Mouse (Mus musculus): ENCODE data around the gene Epor. TPM values are rescaled to one million over a fixed set of nuclear protein-coding genes. Genes with fewer than 3 reads are reported as not detected.

Epor gene
- polyA plus RNA-seq, 1 experiment from 2014 or later, result 9.6 TPM

GRCm38 (mm10) chr9:21929208-21929607, 34.1 kb downstream of the Epor start:
- H3K9me3 ChIP-seq, result no peaks in the 10 kb centered on the region
- peaks cover 16% of the 10 kb centered on the region; the same call in 1 of the 2 replicates for H3K27me3 ChIP-seq (ENCODE audit: insufficient read depth, poor library complexity, severe bottlenecking)
- H3K36me3 ChIP-seq, result peaks cover 10% of the 10 kb centered on the region
- H3K4me3 ChIP-seq, result no peak overlapping the region
- 86% methylated on average over 3 of the region's 3 CpGs for WGBS
- H3K27ac ChIP-seq, result no peak overlapping the region
- H3K4me1 ChIP-seq (replicated peaks), result peaks cover 20% of the 10 kb centered on the region
- no peak for DNase-seq (ENCODE audit: low spot score)

- peaks cover 15% of the 10 kb centered on the region for H3K36me3 ChIP-seq
- under 1% methylated on average over 28 of the region's 28 CpGs for WGBS
- peak within 1 kb of the TSS; percentile 84 for H3K27ac ChIP-seq
- H3K27me3 ChIP-seq (ENCODE audit: insufficient read depth, poor library complexity, severe bottlenecking), result no peaks in the 10 kb centered on the region
- H3K4me3 ChIP-seq, result peak within 1 kb of the TSS; percentile 64
- H3K4me1 ChIP-seq (replicated peaks), result peaks cover 16% of the 10 kb centered on the region
- H3K9me3 ChIP-seq, result no peaks in the 10 kb centered on the region
- peak; percentile 96 for DNase-seq (ENCODE audit: low spot score)
Measured at GRCm38 (mm10) chr9:21927208-21927753, 36.0 kb downstream of the Epor start, which contains the start of the genes Ccdc159 and Tmem205. Ccdc159 (plus strand) TSS chr9:21927471. Tmem205 (minus strand) TSS chr9:21927556.

DNA sequence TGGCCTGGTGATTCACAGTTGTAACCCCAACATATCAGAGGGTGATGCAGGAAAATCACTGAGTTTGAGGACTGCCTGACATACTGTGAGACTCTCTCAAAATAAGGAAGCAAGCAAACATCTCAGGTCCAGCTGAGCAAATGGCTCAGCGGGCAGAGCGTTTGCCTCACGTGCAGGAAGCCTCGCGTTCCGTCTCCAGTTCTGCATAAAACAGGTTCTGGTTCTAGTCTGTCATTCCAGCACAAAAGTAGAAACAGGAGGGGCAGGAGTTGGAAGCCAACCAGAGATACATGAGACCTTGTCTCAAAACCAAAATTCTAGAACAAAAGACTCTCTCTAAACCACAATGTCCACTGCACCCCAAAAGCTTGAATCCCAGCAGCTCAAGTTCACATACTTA, 36.5 kb downstream of the Epor start:
- H3K27ac ChIP-seq, result peak overlapping the region; percentile 84

GRCm38 (mm10) chr9:21926155-21926554, 37.2 kb downstream of the Epor start:
- Histone ChIP-seq H3K9me3 (no peaks in the 10 kb centered on the region), H3K27ac (no peak overlapping the region), H3K36me3 (peaks cover 19% of the 10 kb centered on the region), H3K4me1 (replicated peaks) (peaks cover 16% of the 10 kb centered on the region), H3K27me3 (ENCODE audit: insufficient read depth, poor library complexity, severe bottlenecking) (no peaks in the 10 kb centered on the region), H3K4me3 (peak overlapping the region; percentile 64)
- 84% methylated on average over 6 of the region's 6 CpGs for WGBS
- no peak for DNase-seq (ENCODE audit: low spot score)

More for the DNA sequence above, 36.5 kb downstream of the Epor start:
- Histone ChIP-seq H3K4me1 (replicated peaks) (peaks cover 16% of the 10 kb centered on the region), H3K27me3 (ENCODE audit: insufficient read depth, poor library complexity, severe bottlenecking) (no peaks in the 10 kb centered on the region), H3K4me3 (peak overlapping the region; percentile 64), H3K36me3 (peaks cover 17% of the 10 kb centered on the region), H3K9me3 (no peaks in the 10 kb centered on the region)
- DNase-seq (ENCODE audit: low spot score), result peak; percentile 29
- 6% methylated on average over 6 of the region's 6 CpGs for WGBS

GRCm38 (mm10) chr9:21925506-21925905, 37.8 kb downstream of the Epor start:
- H3K4me1 ChIP-seq (replicated peaks), result peaks cover 16% of the 10 kb centered on the region
- H3K9me3 ChIP-seq, result no peaks in the 10 kb centered on the region
- H3K4me3 ChIP-seq, result no peak overlapping the region
- H3K27me3 ChIP-seq (ENCODE audit: insufficient read depth, poor library complexity, severe bottlenecking), result no peaks in the 10 kb centered on the region
- 96% methylated on average over 1 of the region's 1 CpGs for WGBS
- H3K36me3 ChIP-seq, result peaks cover 19% of the 10 kb centered on the region
- H3K27ac ChIP-seq, result no peak overlapping the region
- DNase-seq (ENCODE audit: low spot score), result no peak

DNA sequence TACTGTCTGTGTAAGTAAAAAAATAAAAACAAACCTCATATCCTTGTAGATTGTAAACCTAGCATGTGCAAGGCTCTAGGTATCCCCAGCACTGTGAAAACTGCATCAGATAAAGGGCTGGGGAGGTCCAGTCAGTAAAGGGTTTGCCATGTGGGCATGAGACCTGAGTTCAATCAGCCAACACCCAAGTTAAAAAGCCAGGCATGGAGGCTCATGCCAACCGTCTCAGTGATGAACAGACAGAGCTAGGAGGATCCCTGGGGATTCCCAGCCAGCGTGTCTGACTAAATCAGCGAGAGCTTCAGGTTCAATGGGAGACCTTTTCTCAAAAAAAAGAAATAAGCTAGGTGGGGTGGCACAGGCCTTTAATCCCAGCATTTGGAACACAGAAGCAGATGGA, 38.3 kb downstream of the Epor start:
- DNase-seq (ENCODE audit: low spot score), result no peak
- 89% methylated on average over 3 of the region's 3 CpGs for WGBS
- H3K4me3 ChIP-seq, result no peak overlapping the region
- peaks cover 19% of the 10 kb centered on the region for H3K36me3 ChIP-seq
- H3K4me1 ChIP-seq (replicated peaks), result peaks cover 16% of the 10 kb centered on the region
- no peaks in the 10 kb centered on the region for H3K9me3 ChIP-seq
- no peaks in the 10 kb centered on the region for H3K27me3 ChIP-seq (ENCODE audit: insufficient read depth, poor library complexity, severe bottlenecking)
- H3K27ac ChIP-seq, result no peak overlapping the region

DNA sequence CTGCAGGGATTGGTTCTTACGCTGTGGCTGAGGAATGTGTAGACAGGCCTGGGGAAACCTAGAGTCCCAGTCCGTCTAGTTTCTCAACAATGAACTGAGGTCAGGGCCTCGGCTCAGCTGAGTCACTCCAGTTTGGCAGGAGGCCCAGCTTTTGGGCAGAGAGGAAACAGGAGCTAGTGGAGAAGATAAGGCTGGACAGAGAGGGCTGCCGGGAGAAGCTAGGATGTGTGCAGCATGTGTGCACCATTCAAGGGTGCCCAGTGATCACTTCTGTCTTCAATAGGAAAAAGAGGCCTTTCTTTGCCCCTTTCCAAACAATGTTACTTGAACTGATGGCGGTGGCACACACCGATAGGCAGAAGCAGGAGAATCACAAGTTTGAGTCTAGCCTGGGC, 39.2 kb downstream of the Epor start:
- no peak for DNase-seq (ENCODE audit: low spot score)
- peaks cover 19% of the 10 kb centered on the region for H3K36me3 ChIP-seq
- WGBS, result 83% methylated on average over 6 of the region's 6 CpGs

GRCm38 (mm10) chr9:21923490-21924098, 39.7 kb downstream of the Epor start:
- Histone ChIP-seq H3K27ac (no peak overlapping the region), H3K36me3 (peaks cover 19% of the 10 kb centered on the region), H3K9me3 (no peaks in the 10 kb centered on the region), H3K27me3 (ENCODE audit: insufficient read depth, poor library complexity, severe bottlenecking) (no peaks in the 10 kb centered on the region), H3K4me3 (no peak overlapping the region), H3K4me1 (replicated peaks) (peaks cover 17% of the 10 kb centered on the region)
- no peak for DNase-seq (ENCODE audit: low spot score)
- 88% methylated on average over 3 of the region's 3 CpGs for WGBS

More for the DNA sequence above, 39.2 kb downstream of the Epor start:
- Histone ChIP-seq H3K27ac (no peak overlapping the region), H3K4me3 (no peak overlapping the region), H3K9me3 (no peaks in the 10 kb centered on the region), H3K4me1 (replicated peaks) (peaks cover 16% of the 10 kb centered on the region), H3K27me3 (ENCODE audit: insufficient read depth, poor library complexity, severe bottlenecking) (no peaks in the 10 kb centered on the region)

- Histone ChIP-seq H3K9me3 (no peaks in the 10 kb centered on the region), H3K4me1 (replicated peaks) (peaks cover 23% of the 10 kb centered on the region), H3K27ac (no peak overlapping the region), H3K36me3 (peaks cover 19% of the 10 kb centered on the region), H3K27me3 (ENCODE audit: insufficient read depth, poor library complexity, severe bottlenecking) (no peaks in the 10 kb centered on the region), H3K4me3 (no peak overlapping the region)
- 89% methylated on average over 4 of the region's 4 CpGs for WGBS
- DNase-seq (ENCODE audit: low spot score), result no peak
Measured at GRCm38 (mm10) chr9:21923036-21923435, 40.3 kb downstream of the Epor start.

DNA sequence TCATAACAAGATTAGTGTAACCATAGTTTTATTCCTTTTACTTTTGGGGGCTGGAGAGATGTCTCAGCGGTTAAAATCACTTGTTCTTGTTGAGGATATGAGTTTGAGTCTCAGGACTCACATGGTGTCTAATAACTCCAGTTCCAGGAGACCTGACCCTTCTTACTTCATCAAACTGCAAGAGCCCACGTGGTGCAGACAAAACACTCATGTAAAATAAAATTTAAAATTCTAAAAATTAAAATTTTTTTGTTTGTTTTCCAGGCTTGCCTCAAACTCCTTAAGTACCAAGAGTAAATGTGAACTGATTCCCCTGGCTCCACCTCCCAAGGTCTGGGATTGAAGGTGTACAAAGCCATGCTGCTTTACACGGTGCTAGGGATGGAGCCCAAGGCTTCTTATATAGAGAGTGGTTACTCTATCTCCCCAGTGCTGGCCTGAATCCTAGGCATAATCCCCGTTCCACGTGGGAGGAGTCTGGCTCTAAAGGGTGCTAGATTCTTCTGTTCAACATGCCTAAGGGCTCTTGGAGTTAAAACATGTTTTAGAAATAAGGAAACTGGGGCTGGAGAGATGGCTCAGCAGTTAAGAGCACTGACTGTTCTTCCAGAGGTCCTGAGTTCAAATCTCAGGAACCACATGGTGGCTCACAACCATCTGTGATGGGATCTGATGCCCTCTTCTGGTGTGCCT, 44.5 kb downstream of the Epor start:
- no peak for DNase-seq (ENCODE audit: low spot score)
- no peaks in the 10 kb centered on the region for H3K9me3 ChIP-seq
- no peak overlapping the region for H3K27ac ChIP-seq
- peak overlapping the region; percentile 75; the same call in 1 of the 2 replicates for H3K4me3 ChIP-seq
- H3K36me3 ChIP-seq, result peaks cover 8% of the 10 kb centered on the region; the same call in 1 of the 2 replicates
- WGBS, result 21% methylated on average over 5 of the region's 5 CpGs
- H3K27me3 ChIP-seq (ENCODE audit: insufficient read depth, poor library complexity, severe bottlenecking), result peaks cover 39% of the 10 kb centered on the region
- H3K4me1 ChIP-seq (replicated peaks), result peaks cover 14% of the 10 kb centered on the region

- H3K27ac ChIP-seq, result peak within 1 kb of the TSS; percentile 82
- peak; percentile 97 for DNase-seq (ENCODE audit: low spot score)
- peaks cover 39% of the 10 kb centered on the region for H3K27me3 ChIP-seq (ENCODE audit: insufficient read depth, poor library complexity, severe bottlenecking)
- no peaks in the 10 kb centered on the region for H3K9me3 ChIP-seq
- H3K4me3 ChIP-seq, result peak within 1 kb of the TSS; percentile 75
- 1% methylated on average over 36 of the region's 36 CpGs for WGBS
- peaks cover 8% of the 10 kb centered on the region; the same call in 1 of the 2 replicates for H3K36me3 ChIP-seq
- H3K4me1 ChIP-seq (replicated peaks), result peaks cover 14% of the 10 kb centered on the region
Measured at GRCm38 (mm10) chr9:21918035-21918592, 45.2 kb downstream of the Epor start, which contains the start of gene Rab3d. Rab3d (minus strand) TSS chr9:21918192.

- no peaks in the 10 kb centered on the region for H3K9me3 ChIP-seq
- no peak for DNase-seq (ENCODE audit: low spot score)
- WGBS, result 3% methylated on average over 35 of the region's 35 CpGs
- H3K27me3 ChIP-seq (ENCODE audit: insufficient read depth, poor library complexity, severe bottlenecking), result peaks cover 39% of the 10 kb centered on the region
- peak overlapping the region; percentile 75 for H3K4me3 ChIP-seq
- peaks cover 14% of the 10 kb centered on the region for H3K4me1 ChIP-seq (replicated peaks)
- peaks cover 6% of the 10 kb centered on the region; the same call in 1 of the 2 replicates for H3K36me3 ChIP-seq
- peak overlapping the region; percentile 82 for H3K27ac ChIP-seq
Measured at GRCm38 (mm10) chr9:21917493-21918034, 45.7 kb downstream of the Epor start.

Data from hindbrain, embryonic 10.5 days (tissue).